Mouse (Mus musculus) midbrain, embryonic 11.5 days (tissue): ENCODE results near the gene Dnmt3b. TPM values are rescaled to one million over a fixed set of nuclear protein-coding genes. Genes with fewer than 3 reads are reported as not detected.
A peak's percentile ranks its signal among the peaks of the same experiment; 100 is the strongest.

ENCODE experiments used
- ATAC-seq: fragments of 200-750 bp; cut with Nextera tagmentation; 2 replicates; pipeline ENCODE4 v1.8.0; 2017; ENCODE audit warnings: moderate TSS enrichment, moderate library complexity; ENCODE audit not compliant: low FRiP score
- DNase-seq: peaks from one replicate; pipeline ENCODE4 v3.0.0; 2015; ENCODE audit warnings: low spot score; ENCODE audit errors: missing footprints
- H3K27ac ChIP-seq: fragments of 300-500 bp; sonication (generic); 2 replicates; pipeline ENCODE4 v1.5.1; 2014; ENCODE audit warnings: low read depth, low read length
- H3K27me3 ChIP-seq: fragments of 300-500 bp; sonication (generic); 2 replicates; pipeline ENCODE4 v1.6.1; 2014; ENCODE audit warnings: mild to moderate bottlenecking, low read length, moderate library complexity, mixed read lengths; ENCODE audit not compliant: control insufficient read depth, insufficient read depth
- H3K36me3 ChIP-seq: fragments of 300-500 bp; sonication (generic); 2 replicates; pipeline ENCODE4 v1.6.1; 2014; ENCODE audit warnings: mild to moderate bottlenecking, low read length, moderate library complexity, mixed read lengths; ENCODE audit not compliant: control insufficient read depth, insufficient read depth
- H3K4me1 ChIP-seq: fragments of 300-500 bp; sonication (generic); 2 replicates; pipeline ENCODE4 v1.6.1; 2014; ENCODE audit warnings: low read length; ENCODE audit not compliant: control insufficient read depth, insufficient read depth
- H3K4me2 ChIP-seq: fragments of 300-500 bp; sonication (generic); 2 replicates; pipeline ENCODE4 v1.6.1; 2014; ENCODE audit warnings: mild to moderate bottlenecking, moderate library complexity
- H3K4me3 ChIP-seq: fragments of 300-500 bp; sonication (generic); 2 replicates; pipeline ENCODE4 v1.5.1; 2014; ENCODE audit warnings: low read depth, low read length
- H3K9ac ChIP-seq: fragments of 300-500 bp; sonication (generic); 2 replicates; pipeline ENCODE4 v1.6.1; 2014; ENCODE audit warnings: low read length
- H3K9me3 ChIP-seq: fragments of 300-500 bp; sonication (generic); 2 replicates; pipeline ENCODE4 v1.6.1; 2016; ENCODE audit warnings: low read length; ENCODE audit not compliant: control insufficient read depth
- WGBS: fragments of 180-500 bp; shearing (Covaris S2); extraction: QIAGEN DNeasy Blood & Tissue Kit; methylation state at CpG from one replicate; pipeline ENCODE4 v1.1.7; 2014; 5-methylcytosine and 5-hydroxymethylcytosine counted together
- polyA plus RNA-seq: library from polyadenylated mRNA; unstranded; fragments of >200 nt; fragmentation: Nextera tagmentation; extraction: Ambion mirVana; gene quantifications from 2 replicates; pipeline ENCODE4 v1.2.1, GENCODE M21; 2014

The Dnmt3b gene
- polyA plus RNA-seq, result 12.7 and 12.9 TPM in 2 replicates

DNA sequence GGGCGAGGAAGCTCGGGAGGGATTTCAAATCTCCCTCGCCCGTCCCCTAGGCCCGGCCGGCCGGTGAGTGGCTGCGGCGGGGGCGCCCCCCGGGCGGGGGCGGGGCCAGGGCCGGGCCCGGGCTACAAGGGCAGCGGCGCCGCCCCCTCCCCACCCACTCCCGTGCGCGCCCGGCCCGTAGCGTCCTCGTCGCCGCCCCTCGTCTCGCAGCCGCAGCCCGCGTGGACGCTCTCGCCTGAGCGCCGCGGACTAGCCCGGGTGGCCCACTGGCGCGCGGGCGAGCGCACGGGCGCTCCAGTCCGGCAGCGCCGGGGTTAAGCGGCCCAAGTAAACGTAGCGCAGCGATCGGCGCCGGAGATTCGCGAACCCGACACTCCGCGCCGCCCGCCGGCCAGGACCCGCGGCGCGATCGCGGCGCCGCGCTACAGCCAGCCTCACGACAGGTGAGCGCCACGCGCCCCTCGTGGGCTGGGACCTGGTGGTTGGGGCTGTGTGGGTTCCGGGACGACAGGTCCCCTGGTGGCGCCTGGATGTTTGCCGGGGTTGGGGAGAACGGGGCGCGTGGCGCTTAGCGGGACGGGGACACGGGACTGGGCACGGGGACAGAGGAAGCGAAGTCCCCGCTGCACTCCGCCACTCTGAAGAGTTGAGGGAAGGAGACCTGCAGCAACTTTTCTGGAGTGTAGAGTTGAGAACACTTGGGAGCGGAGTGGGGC is at the start of gene Dnmt3b:
Gene Dnmt3b (plus strand): TSS at position 153 of the 716 bp plus-strand sequence.
- H3K9me3 ChIP-seq, result no peaks in the 10 kb centered on the region
- H3K27ac ChIP-seq, result no peak within 1 kb of the TSS
- peaks cover 8% of the 10 kb centered on the region for H3K27me3 ChIP-seq
- ATAC-seq (peak; percentile 91), DNase-seq (peak; percentile 97)
- no peaks in the 10 kb centered on the region for H3K36me3 ChIP-seq
- H3K4me3 ChIP-seq, result peak within 1 kb of the TSS; percentile 87
- peaks cover 22% of the 10 kb centered on the region for H3K4me1 ChIP-seq
- H3K4me2 ChIP-seq, result peak within 1 kb of the TSS; percentile 95
- WGBS, result under 1% methylated on average over 57 of the region's 93 CpGs
- peak within 1 kb of the TSS; percentile 85 for H3K9ac ChIP-seq

DNA sequence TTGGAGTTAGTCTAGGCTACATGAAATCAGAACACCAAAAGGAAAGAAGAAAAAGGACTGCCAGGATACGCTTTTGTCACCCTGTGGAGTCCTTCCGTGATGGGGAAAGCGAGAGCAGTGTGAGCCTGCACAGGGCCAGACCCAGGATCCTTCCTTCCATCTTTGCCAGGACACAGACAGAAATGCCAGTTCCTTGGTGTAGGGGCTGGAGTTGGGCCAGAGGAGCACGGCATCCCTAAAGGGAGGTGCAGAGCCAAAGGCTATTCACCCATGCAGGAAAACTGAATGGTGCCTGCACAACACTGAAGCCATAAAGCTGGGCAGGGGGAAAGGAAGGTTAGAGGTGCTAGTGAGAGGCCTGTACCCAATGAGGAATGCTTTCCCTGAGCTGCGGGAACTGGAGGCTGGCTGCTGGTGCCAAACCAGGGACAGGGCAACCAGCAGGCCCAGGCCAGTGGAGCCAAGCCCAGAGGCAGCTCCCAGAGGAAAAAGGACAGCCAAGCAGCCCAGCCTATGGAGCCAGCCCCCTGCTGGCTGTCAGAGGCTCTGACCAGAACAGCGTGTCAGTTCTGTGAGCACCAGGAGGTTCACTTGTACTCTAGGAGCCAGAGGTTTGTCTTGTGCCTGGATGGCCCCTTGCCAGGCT is 49.1 kb upstream of the Dnmt3b start:
- WGBS, result 64% methylated on average over 6 of the region's 6 CpGs
- Histone ChIP-seq H3K27me3 (no peaks in the 10 kb centered on the region), H3K4me3 (no peak overlapping the region), H3K9ac (no peak overlapping the region), H3K4me2 (no peak overlapping the region), H3K9me3 (no peaks in the 10 kb centered on the region), H3K27ac (no peak overlapping the region), H3K36me3 (no peaks in the 10 kb centered on the region), H3K4me1 (peaks cover 6% of the 10 kb centered on the region; the same call in 1 of the 2 replicates)
- DNase-seq (peak; percentile 81), ATAC-seq (peak; percentile 65)

DNA sequence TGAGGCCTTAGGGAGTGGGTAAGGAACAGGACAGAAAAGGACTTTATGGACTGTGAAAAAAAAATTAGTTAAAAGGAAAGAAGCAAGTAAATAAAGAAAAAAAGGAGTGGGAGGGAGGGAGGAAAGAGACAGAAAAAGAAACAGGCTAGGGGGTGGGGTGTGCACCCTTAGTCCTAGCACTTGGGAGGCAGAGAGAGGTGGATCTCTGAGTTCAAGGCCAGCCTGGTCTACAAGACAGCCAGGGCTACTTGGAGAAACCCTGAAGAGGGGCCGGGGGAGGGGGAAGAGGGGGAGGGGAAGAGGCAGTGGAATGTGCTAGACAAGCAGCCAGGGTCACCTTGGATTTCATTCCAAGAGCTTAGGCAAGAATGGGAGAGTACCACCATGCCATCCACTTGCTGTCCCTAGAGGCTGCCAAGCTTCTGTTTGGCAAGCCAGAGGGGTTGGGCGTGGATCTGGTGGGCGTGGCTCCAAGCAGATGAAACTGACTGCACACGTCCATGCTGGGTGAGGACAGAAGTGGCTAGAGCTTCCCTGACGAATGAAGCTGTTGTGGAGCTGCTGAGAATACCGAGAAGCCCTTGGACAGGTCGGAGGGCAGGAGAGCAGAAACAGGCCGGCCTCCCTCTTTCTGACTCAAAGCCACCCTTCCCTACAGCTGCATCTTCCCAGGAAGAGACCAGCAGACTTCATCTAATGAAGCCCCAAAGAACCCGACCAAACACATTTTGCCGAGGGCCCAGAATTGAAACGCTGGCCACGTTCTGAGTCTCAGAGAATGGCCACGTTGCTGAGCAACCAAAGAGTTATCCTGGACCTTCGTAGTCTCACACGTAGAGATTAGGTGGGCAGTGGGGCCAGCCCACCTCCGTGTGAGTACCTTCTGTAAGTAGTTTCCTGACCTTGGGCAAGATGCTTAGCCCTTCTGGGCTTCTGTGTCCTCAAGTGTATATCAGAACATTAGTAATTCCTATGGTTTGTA is 48.3 kb upstream of the Dnmt3b start:
- Histone ChIP-seq H3K9me3 (no peaks in the 10 kb centered on the region), H3K27me3 (no peaks in the 10 kb centered on the region), H3K9ac (no peak overlapping the region), H3K4me3 (no peak overlapping the region), H3K4me1 (peaks cover 6% of the 10 kb centered on the region; the same call in 1 of the 2 replicates), H3K36me3 (no peaks in the 10 kb centered on the region), H3K4me2 (no peak overlapping the region), H3K27ac (peak overlapping the region; percentile 20; the same call in 1 of the 2 replicates)
- 40% methylated on average over 16 of the region's 16 CpGs for WGBS
- ATAC-seq, result peak; percentile 56; the same call in 1 of the 2 replicates
- DNase-seq, result peak; percentile 89

DNA sequence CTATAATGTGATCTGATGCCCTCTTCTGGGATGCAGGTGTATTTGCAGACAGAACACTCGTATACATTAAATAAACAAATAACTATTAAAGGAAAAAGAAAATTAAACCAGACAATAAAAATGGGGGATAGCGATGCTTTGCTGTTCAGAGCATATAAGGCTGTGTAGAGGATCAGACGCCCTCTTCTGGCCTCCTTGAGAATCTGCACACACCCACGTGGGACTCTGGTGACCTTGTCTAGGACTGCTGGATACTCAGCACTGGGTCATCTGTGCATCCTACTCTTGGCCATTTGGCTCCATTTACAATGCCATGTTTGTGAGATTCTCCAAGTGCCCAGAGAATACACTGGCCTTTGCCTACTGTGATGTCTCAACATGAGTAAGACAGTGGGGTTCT is 45.5 kb upstream of the Dnmt3b start:
- Histone ChIP-seq H3K9me3 (no peaks in the 10 kb centered on the region), H3K4me2 (no peak overlapping the region), H3K9ac (no peak overlapping the region), H3K27me3 (no peaks in the 10 kb centered on the region), H3K4me1 (peaks cover 6% of the 10 kb centered on the region; the same call in 1 of the 2 replicates), H3K27ac (no peak overlapping the region), H3K36me3 (no peaks in the 10 kb centered on the region), H3K4me3 (no peak overlapping the region)
- 38% methylated on average over 4 of the region's 4 CpGs for WGBS
- ATAC-seq (no peak), DNase-seq (peak; percentile 54)

DNA sequence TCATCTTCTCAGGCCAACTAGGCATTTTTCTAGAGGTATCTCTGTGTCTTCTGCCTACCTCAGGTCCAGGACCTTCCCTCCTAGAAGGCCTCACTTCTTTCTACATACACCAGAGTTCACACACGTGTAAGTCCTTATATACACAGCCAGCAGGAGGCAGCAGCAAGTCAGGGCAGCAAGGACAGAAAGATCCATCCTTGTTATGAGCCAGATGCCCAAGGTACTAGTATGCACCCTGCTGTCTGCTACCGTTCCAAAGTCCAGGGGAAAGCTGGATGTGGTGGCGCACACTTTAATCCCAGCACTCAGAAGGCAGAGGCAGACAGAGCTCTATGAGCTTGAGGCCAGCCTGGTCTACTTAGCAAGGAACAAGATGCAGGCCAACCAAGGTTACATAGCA is 42.8 kb upstream of the Dnmt3b start:
- no peaks in the 10 kb centered on the region for H3K9me3 ChIP-seq
- 82% methylated on average over 3 of the region's 3 CpGs for WGBS
- H3K4me1 ChIP-seq, result peaks cover 11% of the 10 kb centered on the region
- H3K27me3 ChIP-seq, result no peaks in the 10 kb centered on the region
- no peak overlapping the region for H3K9ac ChIP-seq
- no peak overlapping the region for H3K27ac ChIP-seq
- DNase-seq, result no peak
- ATAC-seq, result no peak
- no peak overlapping the region for H3K4me3 ChIP-seq
- no peak overlapping the region for H3K4me2 ChIP-seq
- H3K36me3 ChIP-seq, result no peaks in the 10 kb centered on the region

DNA sequence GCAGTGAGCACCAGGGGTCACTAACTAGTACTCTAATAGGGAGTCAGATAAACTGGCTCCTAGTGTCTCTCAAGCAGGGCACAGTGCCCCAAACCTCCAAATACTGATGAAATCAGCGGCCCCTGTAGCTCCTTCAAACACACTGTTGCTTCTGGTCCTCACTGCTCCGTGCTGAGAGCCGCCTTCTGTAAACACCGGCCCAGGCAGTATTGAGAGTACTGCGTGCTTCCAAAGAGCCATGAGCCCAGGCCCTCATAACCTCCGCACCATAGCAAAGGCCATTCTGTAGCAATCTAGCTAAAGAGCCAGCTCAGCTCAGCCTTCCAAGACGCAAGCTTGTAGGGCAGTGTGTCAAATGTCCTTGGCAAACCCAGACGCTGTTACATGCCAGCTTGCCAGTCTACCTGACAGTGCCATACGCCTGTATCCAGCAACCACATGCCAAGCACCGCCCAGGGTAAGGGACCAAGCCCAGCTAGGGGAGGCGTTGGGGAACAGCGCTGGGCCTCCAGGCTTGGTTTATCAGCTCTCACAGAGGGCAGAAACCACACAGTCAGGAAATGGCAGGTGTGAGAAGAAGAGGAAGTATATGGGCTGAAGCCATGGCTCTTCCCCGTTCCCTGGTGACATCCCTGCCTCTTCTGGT is 41.3 kb upstream of the Dnmt3b start:
- WGBS, result 87% methylated on average over 13 of the region's 13 CpGs
- Histone ChIP-seq H3K27ac (no peak overlapping the region), H3K4me1 (peaks cover 11% of the 10 kb centered on the region; the same call in 1 of the 2 replicates), H3K4me3 (no peak overlapping the region), H3K36me3 (no peaks in the 10 kb centered on the region), H3K9ac (no peak overlapping the region), H3K27me3 (no peaks in the 10 kb centered on the region), H3K4me2 (no peak overlapping the region), H3K9me3 (no peaks in the 10 kb centered on the region)
- no peak for ATAC-seq
- peak; percentile 79 for DNase-seq

DNA sequence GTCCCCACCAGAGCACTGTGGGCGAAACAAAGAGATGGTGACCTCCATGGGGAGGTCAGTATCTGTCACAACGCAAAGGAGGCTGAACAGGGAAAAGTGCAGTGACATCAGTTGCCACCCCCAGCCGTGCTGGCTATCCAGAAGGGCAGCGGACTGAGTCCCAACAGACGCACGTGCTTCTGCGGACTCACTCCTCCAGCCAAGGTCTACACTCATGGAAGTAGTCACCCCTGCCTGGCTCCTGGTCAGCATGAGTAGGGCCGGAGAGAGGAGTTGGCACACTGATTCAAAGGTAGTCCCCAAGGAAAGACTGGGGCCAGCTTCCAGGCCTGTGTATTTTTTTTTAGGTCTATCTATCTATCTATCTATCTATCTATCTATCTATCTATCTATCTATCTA is 40.2 kb upstream of the Dnmt3b start:
- Histone ChIP-seq H3K27me3 (no peaks in the 10 kb centered on the region), H3K4me3 (no peak overlapping the region), H3K9ac (no peak overlapping the region), H3K27ac (no peak overlapping the region), H3K4me1 (peaks cover 11% of the 10 kb centered on the region; the same call in 1 of the 2 replicates), H3K36me3 (no peaks in the 10 kb centered on the region), H3K9me3 (no peaks in the 10 kb centered on the region), H3K4me2 (no peak overlapping the region)
- DNase-seq (no peak), ATAC-seq (no peak)
- WGBS, result 58% methylated on average over 8 of the region's 8 CpGs

DNA sequence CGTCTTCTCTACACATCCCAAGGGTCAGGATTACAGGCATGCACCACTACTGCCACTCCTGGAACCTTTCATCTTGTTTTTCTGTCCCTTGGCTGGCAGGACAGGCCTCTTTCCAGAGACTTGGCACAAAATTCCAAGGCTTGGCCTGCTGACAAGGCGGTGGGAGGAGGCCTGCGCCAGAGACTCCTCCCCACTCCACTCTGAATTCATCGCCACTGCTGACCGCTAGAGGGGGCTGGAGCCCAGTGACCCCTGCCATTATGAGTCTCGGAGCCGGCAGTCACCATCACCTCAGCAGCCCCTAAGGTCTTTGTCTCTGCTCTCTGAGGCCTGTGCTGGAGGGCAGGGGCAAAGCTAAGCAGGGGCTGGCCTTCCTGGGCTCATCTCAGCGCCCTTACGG is 39.7 kb upstream of the Dnmt3b start:
- H3K9me3 ChIP-seq, result no peaks in the 10 kb centered on the region
- ATAC-seq (peak; percentile 88), DNase-seq (peak; percentile 98)
- whole genome bisulfite sequencing, result 3% methylated on average over 9 of the region's 9 CpGs
- no peaks in the 10 kb centered on the region for H3K27me3 ChIP-seq
- peaks cover 11% of the 10 kb centered on the region; the same call in 1 of the 2 replicates for H3K4me1 ChIP-seq
- H3K4me3 ChIP-seq, result no peak overlapping the region
- H3K36me3 ChIP-seq, result no peaks in the 10 kb centered on the region
- H3K4me2 ChIP-seq, result no peak overlapping the region
- H3K9ac ChIP-seq, result 0 out of 2 replicates have a peak overlapping the region, but pooled peaks have one; percentile 5
- no peak overlapping the region for H3K27ac ChIP-seq
